Mouse (Mus musculus) heart, adult 18-20 months (tissue): Measurements from ENCODE around the gene Obox6. TPM values are rescaled to one million over a fixed set of nuclear protein-coding genes. Genes with fewer than 3 reads are reported as not detected.

ENCODE experiments used
- DNase-seq, 2 experiments: peaks; one replicate each; pipeline ENCODE4 v3.0.0; 2021 to 2022; ENCODE audit warnings: mixed read lengths in 1 of 2
- long read RNA-seq, 2 experiments: library from polyadenylated mRNA; stranded (forward); transcript quantifications; one replicate each; pipeline ENCODE4 v2.0.0; 2021
- total RNA-seq, 2 experiments: library from RNA; stranded (reverse); gene quantifications; 2 replicates each; pipeline ENCODE4 v1.2.3; 2021

The Obox6 gene
- not detected for total RNA-seq
- long read RNA-seq, experiment 1: 0 reads
- long read RNA-seq, experiment 2: 0 reads

- no peak for DNase-seq
Measured at GRCm38 (mm10) chr7:15839578-15839977, at the start of gene Obox6. Gene Obox6, minus strand, starts transcription at chr7:15839678.

GRCm38 (mm10) chr7:15884127-15884526, 44.6 kb upstream of the Obox6 start:
- no peak for DNase-seq

GRCm38 (mm10) chr7:15882317-15882716, 42.8 kb upstream of the Obox6 start, which contains the start of gene Crxos:
Gene Crxos, plus strand, starts transcription at chr7:15882617.
- no peak for DNase-seq

GRCm38 (mm10) chr7:15881831-15882230, 42.4 kb upstream of the Obox6 start:
- no peak for DNase-seq

- no peak for DNase-seq
Measured at GRCm38 (mm10) chr7:15881388-15881787, 41.9 kb upstream of the Obox6 start.

- no peak for DNase-seq
Measured at GRCm38 (mm10) chr7:15879756-15880155, 40.3 kb upstream of the Obox6 start, which contains the start of gene Crx. Gene Crx, minus strand, starts transcription at chr7:15879968.

GRCm38 (mm10) chr7:15864104-15864503, 24.6 kb upstream of the Obox6 start:
- no peak for DNase-seq

- peak in 1 of 2 experiments; percentile 3 for DNase-seq
Measured at GRCm38 (mm10) chr7:15859657-15860056, 20.2 kb upstream of the Obox6 start.

Other genes with a start within 250 kb of the Obox6 start
- not detected for gene Obox3, start 199.8 kb downstream of the Obox6 start, total RNA-seq
- gene Obox5, start 89.5 kb downstream of the Obox6 start, total RNA-seq: not detected
- not detected for gene Crx, start 40.3 kb upstream of the Obox6 start, total RNA-seq
- gene Crxos, start 42.9 kb upstream of the Obox6 start, total RNA-seq: not detected
- 100 to 1,000 TPM; 181 to 202 TPM for gene Selenow, start 82.7 kb upstream of the Obox6 start, total RNA-seq
- 100 to 1,000 TPM; 134 to 143 TPM for gene Nop53, start 106.4 kb upstream of the Obox6 start, total RNA-seq
- gene Ehd2, start 127.9 kb upstream of the Obox6 start, total RNA-seq: 10 to 100 TPM; 65.8 to 77.3 TPM
- gene Bicra, start 208.2 kb upstream of the Obox6 start, total RNA-seq: 1 to 10 TPM; 4.2 to 5.9 TPM
- not detected for gene Zfp541, start 222.1 kb upstream of the Obox6 start, total RNA-seq